Mouse (Mus musculus) telencephalon, adult 2 months (tissue): ENCODE data around the gene Rbck1.
"Not testable (repeated sequence)": the region's sequence is repeated elsewhere in the genome, so short reads cannot be mapped to it uniquely, and the experiment has no call there.

Experiments
- DNase-seq: peaks from one replicate; pipeline ENCODE4 v3.0.0-alpha.2; 2011; ENCODE audit warnings: low read depth, low spot score

Gene Rbck1

GRCm38 (mm10) chr2:152332101-152332825, at the start of gene Rbck1:
Rbck1 (minus strand) TSS chr2:152332653.
- peak; percentile 89 for DNase-seq

GRCm38 (mm10) chr2:152376345-152376741, 43.9 kb upstream of the Rbck1 start, which contains the start of gene Nrsn2:
Nrsn2 (minus strand) TSS chr2:152376638.
- DNase-seq: peak; percentile 34

DNA sequence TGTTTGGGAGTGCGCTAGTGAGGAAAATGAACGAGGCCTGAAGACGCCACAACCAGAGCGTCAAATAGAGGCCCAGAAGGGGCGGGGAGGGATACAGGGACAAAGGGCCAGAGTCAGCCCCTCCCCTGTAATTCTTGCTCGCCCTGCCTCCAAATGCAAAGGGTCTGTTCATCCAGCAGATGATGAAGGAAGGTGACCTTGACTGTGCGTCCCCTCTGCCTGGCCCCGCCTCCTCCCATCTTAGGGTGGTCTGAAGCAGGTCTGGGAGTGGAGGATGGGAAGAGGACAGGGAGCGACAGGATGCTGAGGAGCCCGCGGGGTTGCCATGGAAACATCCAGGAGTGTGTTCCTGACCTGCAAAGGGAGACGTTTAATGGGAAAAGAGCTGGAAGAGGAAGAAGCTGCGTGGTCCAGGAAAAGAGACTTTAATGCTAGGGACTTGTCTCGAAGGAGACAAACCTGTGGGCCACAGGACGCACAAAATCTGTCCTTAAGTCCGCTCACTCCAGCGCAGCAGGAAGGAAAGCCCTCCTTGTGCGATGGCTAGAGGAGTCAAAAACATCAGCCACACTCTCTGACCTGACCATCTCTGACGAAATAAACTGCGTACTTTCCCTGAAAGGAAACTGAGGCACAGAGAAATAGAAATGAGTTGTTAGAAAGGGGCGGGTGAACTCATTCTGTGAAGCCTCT, 43.3 kb upstream of the Rbck1 start:
- DNase-seq: peak; percentile 38

DNA sequence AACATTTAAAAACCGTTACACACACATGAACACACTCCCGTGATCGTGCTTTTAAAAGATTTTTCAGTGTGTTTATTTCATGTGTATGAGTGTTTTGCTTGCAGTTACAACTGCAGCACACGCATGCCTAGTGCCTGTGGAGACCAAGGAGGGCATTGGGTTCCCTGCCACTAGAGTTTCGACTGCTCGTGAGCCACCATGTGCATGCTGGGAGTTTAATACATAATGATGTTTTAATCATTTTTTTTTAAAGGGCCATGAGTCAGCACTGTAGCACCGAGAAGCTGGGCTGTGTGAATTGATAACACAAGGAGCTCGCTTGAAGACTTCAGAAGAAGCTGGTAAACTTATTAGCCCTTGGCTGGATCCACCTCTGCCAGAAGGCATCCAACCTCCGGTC, 41.1 kb upstream of the Rbck1 start:
- DNase-seq: no peak

DNA sequence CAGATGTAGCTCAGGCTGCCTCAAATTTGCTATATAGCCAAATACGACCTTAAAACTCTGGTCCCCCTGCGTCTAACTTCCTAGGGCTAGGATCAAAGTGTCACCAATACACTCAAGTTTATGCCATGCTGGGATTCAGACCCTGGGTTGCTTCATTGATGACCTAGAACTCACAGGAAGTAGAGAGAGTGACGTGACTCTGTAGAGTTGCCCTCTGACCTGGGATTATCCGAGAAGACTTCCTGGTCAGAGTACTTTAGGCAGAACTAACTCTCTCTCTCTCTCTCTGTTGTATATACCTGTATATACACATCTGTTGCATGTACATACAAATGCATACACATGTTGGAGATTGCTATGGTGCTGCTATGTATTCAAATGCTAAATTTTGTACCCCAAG, 40.2 kb upstream of the Rbck1 start:
- DNase-seq: no peak

GRCm38 (mm10) chr2:152372104-152372503, 39.7 kb upstream of the Rbck1 start:
- DNase-seq: no peak

DNA sequence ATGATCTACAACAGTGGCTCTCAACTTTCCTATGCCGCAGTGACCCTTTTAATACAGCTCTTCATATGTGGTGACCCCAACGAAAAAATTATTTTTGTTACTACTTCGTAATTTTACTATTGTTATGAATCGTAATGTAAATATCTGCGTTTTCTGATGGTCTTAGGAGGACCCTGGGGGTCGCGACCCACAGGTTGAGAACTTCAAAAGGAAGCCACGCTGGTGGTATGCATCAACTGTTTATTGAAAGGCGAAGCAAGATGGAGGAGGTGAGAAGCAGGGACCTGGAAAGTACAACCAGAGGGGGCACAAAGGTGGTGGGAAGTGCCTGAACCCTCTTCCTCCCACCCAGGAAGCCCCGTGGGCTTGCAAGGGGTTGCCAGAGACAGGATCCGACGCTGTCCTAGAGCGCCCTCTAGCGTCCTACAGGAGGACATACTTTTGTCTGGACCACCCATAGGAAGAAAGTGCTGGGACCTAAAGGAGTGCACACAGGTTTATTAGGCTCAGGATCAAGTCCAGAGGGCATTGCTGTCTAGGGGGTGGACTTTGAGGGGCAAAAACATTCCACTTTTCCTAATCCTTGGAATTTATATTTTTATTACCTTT, 36.2 kb upstream of the Rbck1 start:
- DNase-seq: peak; percentile 28

DNA sequence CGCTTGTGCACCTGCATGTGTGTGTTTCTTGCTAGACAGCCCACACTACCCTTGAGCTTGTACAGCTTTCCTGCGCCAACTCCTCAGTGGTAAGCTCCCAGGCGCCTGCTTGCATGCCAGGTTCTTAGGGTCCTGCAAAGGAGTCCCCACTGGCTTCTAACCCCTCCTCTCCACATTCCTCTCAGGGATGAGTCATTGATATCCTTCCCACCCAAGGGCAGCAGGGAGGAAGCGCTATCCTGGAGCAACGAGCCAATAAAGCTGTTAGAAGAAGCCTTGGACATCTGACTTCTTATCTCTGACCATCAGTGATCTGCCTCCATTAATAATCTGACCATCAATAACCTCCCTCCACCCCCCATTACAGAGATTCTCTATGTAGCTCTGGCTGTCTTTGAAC, 35.5 kb upstream of the Rbck1 start:
- no peak for DNase-seq

DNA sequence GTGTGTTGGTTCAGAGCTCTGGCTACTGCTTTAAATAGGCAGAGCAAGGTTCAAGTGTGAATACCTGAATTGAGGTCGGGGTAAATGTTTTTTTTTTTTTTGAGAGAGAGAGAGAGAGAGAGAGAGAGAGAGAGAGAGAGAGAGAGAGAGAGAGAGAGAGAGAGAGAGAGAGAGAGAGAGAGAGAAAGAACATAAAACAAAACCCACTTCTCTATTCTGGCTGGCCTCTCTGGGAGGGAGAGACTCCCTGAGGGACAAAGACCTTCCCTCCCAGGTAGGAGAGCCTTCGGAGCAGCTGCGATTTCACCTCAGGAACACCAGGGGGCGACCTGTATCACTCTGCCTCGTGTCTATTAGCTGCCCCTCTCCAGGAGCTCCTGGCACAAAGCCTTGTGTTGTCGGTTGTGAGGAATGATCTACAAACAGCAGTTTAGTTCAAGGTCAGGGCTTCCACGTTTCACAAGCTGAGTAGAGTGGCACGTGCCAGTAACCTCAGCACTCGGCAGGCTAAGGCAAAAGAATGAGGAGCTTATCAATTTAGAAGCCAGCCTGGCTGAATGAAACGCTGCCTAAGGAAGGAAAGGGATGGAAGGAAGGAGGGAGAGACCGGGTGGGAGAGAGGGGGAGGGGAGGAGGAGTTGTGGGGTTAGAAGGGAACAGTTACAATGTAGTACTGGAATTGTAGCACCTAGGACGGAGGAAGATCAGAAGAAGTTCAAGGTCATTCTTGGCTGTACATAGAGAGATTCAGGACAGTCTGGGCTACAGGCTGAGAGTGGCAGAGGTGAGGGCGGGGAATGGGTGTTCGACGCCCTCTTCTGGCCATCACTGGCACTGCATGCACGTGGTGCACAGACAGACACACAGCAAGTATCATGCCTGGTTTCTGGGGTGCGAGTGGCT, 31.0 kb upstream of the Rbck1 start:
- peak; percentile 49 for DNase-seq

GRCm38 (mm10) chr2:152361193-152361592, 28.7 kb upstream of the Rbck1 start:
- no peak for DNase-seq

DNA sequence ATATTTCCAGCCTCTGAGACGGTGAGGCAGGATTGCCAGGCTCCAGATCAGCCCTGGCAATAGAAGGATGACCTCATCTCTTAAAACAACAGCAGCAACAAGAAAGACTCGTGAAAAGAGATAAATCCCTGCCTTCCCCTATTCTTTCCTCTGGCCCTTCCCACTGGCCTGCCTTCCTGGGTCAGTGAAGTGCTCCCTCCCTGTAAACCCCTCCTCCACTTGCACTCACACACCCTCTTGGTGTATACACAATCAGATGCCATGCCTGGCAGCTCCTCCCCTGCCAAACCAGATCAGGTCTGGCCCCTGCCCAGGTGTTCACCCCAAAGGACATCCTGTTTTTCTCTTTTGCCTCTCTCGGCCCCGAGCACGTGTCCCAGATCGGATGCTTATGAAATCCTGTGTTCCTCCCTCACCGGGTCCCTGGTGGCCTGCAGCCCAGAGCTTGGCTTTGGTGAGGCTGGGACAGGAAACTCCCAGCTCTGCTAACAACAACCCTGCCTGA, 27.9 kb upstream of the Rbck1 start:
- DNase-seq: no peak

GRCm38 (mm10) chr2:152359616-152360015, 27.2 kb upstream of the Rbck1 start:
- DNase-seq: no peak

DNA sequence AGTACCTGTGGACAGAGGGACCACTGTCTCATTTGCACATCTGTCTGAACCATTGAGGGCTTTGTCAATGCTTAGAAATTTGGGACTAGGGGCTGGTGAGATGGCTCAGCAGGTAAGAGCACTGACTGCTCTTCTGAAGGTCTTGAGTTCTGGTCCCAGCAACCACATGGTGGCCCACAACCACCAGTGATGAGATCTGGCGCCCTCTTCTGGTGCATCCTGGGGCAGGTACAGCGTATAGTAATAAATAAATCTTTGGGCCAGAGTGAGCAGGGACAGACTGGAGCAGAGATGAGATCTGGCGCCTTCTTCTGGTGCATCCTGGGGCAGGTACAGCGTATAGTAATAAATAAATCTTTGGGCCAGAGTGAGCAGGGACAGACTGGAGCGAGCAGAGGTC, 26.5 kb upstream of the Rbck1 start:
- not testable (repeated sequence) for DNase-seq

GRCm38 (mm10) chr2:152357254-152357653, 24.8 kb upstream of the Rbck1 start:
- DNase-seq: no peak

- peak; percentile 17 for DNase-seq
Measured at GRCm38 (mm10) chr2:152349842-152350540, 17.5 kb upstream of the Rbck1 start.

DNA sequence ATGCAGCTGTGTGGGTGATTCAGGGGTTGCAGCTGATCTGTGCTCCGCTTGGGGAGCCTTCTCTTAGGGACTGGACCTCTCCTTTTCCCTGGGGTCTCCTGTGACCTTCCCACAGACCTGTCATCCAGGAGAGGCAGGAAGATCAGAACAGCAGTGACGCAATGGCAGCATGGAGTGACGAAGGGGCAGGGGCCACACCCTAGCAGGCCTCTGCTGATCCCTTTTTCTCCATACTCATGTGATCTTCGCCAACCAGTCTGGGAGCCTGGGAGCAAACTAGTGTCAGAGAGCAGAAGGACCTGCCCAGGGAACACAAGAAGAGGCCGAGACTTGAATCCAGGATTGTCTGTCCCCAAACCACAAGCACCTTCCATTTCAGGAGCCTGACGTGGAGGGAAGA, 16.8 kb upstream of the Rbck1 start:
- no peak for DNase-seq

DNA sequence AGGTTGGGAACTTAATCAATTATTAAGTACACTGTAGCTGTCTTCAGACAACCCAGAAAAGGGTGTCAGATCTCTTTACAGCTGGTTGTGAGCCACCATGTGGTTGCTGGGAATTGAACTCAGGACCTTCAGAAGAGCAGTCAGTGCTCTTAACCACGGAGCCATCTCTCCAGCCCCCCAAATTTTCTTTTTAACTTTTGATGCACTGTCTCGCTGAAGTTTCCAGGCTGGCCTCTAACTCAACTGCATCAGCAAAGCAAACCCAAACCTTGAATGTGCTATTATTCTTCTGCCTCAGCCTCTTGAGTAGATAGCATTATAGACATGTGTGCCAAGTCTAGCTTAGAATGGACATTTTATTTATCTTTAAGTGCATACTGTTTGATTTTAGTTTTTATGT, 15.3 kb upstream of the Rbck1 start:
- no peak for DNase-seq

GRCm38 (mm10) chr2:152346776-152347465, 14.5 kb upstream of the Rbck1 start:
- no peak for DNase-seq

- DNase-seq: no peak
Measured at GRCm38 (mm10) chr2:152345393-152345792, 12.9 kb upstream of the Rbck1 start.

GRCm38 (mm10) chr2:152344909-152345308, 12.5 kb upstream of the Rbck1 start:
- DNase-seq: no peak
